Mouse (Mus musculus): Measurements from ENCODE around the gene Krtap22-2. TPM values are rescaled to one million over a fixed set of nuclear protein-coding genes. Genes with fewer than 3 reads are reported as not detected.

The Krtap22-2 gene
- not detected for polyA plus RNA-seq (2015; fragmentation: Illumina TruSeq; extraction: RNeasy Lipid Tissue Mini Kit (QIAGEN cat#74804); ENCODE audit: low read depth, low replicate concordance)

DNA sequence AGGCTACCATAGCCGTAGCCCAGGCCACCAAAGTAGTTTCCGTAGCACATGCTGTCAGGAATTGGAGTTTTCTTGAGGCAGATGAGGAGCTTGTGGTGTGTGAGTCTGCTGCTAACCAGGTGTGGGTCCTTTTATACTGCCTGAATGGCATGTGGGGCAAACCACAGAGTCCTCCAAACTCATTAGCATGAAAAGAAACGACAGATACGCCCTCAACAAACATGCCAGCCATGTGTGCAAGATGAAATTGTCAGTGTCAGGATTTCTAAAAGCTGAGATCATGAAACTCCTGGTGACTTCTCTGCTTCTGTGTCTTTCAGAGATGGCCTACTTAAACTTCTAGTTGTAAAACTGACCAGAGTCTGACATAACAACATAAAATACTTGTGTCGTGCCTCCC lies at the start of gene Krtap22-2:
Gene Krtap22-2 (minus strand): TSS at position 101 of the 400 bp plus-strand sequence.

DNA sequence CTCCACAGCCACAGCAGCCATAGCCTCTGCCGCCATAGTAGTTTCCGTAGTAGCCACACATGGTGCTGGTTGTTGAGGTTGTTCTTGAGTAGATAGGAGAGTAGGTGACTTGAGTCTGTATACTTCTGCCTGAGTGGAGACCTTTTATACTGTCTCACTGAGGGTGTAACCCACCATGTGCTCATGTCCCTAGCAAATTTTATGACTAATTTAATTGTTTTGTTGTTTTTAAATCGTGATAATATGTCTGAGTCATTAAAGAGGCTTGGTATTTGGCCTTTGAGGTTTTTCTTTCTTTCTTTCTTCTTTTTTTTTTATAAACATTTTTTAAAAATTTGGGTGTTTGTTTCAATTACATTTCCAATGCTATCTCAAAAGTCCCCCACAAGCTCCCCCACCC lies 37.2 kb upstream of the Krtap22-2 start, which contains the start of gene Krtap6-5:
Gene Krtap6-5 (minus strand): TSS at position 101 of the 400 bp plus-strand sequence.

DNA sequence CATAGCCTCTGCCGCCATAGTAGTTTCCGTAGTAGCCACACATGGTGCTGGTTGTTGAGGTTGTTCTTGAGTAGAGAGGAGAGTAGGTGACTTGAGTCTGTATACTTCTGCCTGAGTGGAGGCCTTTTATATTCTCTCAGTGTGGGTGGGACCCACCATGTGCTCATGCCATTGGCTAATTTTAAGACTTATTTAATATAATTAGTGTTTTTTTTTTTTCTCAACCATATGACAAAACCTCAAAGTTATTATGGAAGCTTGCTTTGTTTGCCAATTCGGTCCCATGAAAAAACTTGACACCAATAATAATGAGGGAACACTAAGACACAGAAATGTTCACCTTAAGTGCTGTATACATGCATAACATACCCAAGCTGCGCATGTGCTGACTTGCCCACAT lies 30.8 kb upstream of the Krtap22-2 start, which contains the start of gene Gm10228:
Gene Gm10228 (minus strand): TSS at position 101 of the 400 bp plus-strand sequence.

DNA sequence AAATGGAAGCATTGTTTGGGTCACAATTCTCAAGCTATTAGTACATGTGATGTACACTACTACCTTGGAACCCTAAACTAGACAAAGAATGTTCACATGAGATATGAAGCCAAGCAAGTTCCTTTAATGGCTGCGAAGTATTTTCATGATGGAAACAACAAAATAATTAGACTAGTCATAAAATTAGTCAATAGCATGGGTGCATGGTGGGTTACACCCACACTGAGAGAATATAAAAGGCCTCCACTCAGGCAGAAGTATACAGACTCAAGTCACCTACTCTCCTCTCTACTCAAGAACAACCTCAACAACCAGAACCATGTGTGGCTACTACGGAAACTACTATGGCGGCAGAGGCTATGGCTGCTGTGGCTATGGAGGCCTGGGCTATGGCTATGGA lies 20.8 kb upstream of the Krtap22-2 start, which contains the start of gene Krtap6-1:
Gene Krtap6-1 (plus strand): TSS at position 301 of the 400 bp plus-strand sequence.

DNA sequence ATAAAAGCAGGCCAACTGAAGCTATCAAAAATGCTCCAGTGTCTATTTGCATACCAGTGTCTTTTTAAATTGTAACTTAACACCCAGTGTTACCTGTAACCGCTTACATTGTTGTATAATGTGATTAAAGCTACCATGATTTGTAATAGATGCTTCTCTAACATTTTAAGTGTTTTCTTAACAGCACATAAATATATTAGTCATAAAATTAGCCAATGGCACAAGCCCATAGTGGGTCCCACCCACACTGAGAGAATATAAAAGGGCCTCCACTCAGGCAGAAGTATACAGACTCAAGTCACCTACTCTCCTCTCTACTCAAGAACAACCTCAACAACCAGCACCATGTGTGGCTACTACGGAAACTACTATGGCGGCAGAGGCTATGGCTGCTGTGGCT lies 4.4 kb upstream of the Krtap22-2 start, which contains the start of gene Gm10229:
Gene Gm10229 (plus strand): TSS at position 301 of the 400 bp plus-strand sequence.

DNA sequence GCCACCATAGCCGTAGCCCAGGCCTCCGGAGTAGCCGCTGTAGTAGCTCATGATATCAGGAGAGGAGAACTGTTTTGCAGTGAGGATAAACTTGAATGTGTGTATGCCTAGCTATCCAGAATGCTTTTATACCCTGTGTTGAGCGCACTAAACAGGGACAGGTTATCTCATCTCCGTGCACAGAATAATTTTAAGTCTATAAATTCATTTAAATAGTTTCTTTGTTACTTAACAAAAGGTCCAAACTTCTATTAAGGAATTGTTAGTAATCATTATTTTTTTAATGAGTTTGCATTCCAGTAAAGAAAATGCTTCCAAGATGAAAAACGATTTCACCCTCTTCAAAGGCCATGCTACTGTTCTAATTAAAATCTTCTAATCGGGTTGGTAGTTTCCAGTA lies 47.8 kb downstream of the Krtap22-2 start, which contains the start of gene Krtap16-3:
Gene Krtap16-3 (minus strand): TSS at position 101 of the 400 bp plus-strand sequence.

Other genes with a start within 250 kb of the Krtap22-2 start
- gene 2310057N15Rik, start 236.6 kb downstream of the Krtap22-2 start, polyA plus RNA-seq (2015; fragmentation: Illumina TruSeq; extraction: RNeasy Lipid Tissue Mini Kit (QIAGEN cat#74804); ENCODE audit: low read depth, low replicate concordance) = not detected
- not detected for gene Gm5965, start 232.9 kb downstream of the Krtap22-2 start, polyA plus RNA-seq (2015; fragmentation: Illumina TruSeq; extraction: RNeasy Lipid Tissue Mini Kit (QIAGEN cat#74804); ENCODE audit: low read depth, low replicate concordance)
- not detected for gene Gm20741, start 198.5 kb downstream of the Krtap22-2 start, polyA plus RNA-seq (2015; fragmentation: Illumina TruSeq; extraction: RNeasy Lipid Tissue Mini Kit (QIAGEN cat#74804); ENCODE audit: low read depth, low replicate concordance)
- gene Krtap15, start 190.5 kb downstream of the Krtap22-2 start, polyA plus RNA-seq (2015; fragmentation: Illumina TruSeq; extraction: RNeasy Lipid Tissue Mini Kit (QIAGEN cat#74804); ENCODE audit: low read depth, low replicate concordance) = not detected
- not detected for gene Krtap14, start 184.6 kb downstream of the Krtap22-2 start, polyA plus RNA-seq (2015; fragmentation: Illumina TruSeq; extraction: RNeasy Lipid Tissue Mini Kit (QIAGEN cat#74804); ENCODE audit: low read depth, low replicate concordance)
- not detected for gene Krtap19-1, start 141.3 kb downstream of the Krtap22-2 start, polyA plus RNA-seq (2015; fragmentation: Illumina TruSeq; extraction: RNeasy Lipid Tissue Mini Kit (QIAGEN cat#74804); ENCODE audit: low read depth, low replicate concordance)
- not detected for gene Krtap19-2, start 136.5 kb downstream of the Krtap22-2 start, polyA plus RNA-seq (2015; fragmentation: Illumina TruSeq; extraction: RNeasy Lipid Tissue Mini Kit (QIAGEN cat#74804); ENCODE audit: low read depth, low replicate concordance)
- gene Krtap19-3, start 132.7 kb downstream of the Krtap22-2 start, polyA plus RNA-seq (2015; fragmentation: Illumina TruSeq; extraction: RNeasy Lipid Tissue Mini Kit (QIAGEN cat#74804); ENCODE audit: low read depth, low replicate concordance) = not detected
- gene Krtap19-4, start 125.7 kb downstream of the Krtap22-2 start, polyA plus RNA-seq (2015; fragmentation: Illumina TruSeq; extraction: RNeasy Lipid Tissue Mini Kit (QIAGEN cat#74804); ENCODE audit: low read depth, low replicate concordance) = not detected
- gene Krtap19-5, start 114.3 kb downstream of the Krtap22-2 start, polyA plus RNA-seq (2015; fragmentation: Illumina TruSeq; extraction: RNeasy Lipid Tissue Mini Kit (QIAGEN cat#74804); ENCODE audit: low read depth, low replicate concordance) = not detected
- not detected for gene Krtap19-9b, start 78.5 kb downstream of the Krtap22-2 start, polyA plus RNA-seq (2015; fragmentation: Illumina TruSeq; extraction: RNeasy Lipid Tissue Mini Kit (QIAGEN cat#74804); ENCODE audit: low read depth, low replicate concordance)
- not detected for gene Krtap16-3, start 47.9 kb downstream of the Krtap22-2 start, polyA plus RNA-seq (2015; fragmentation: Illumina TruSeq; extraction: RNeasy Lipid Tissue Mini Kit (QIAGEN cat#74804); ENCODE audit: low read depth, low replicate concordance)
- gene Gm10229, start 4.5 kb upstream of the Krtap22-2 start, polyA plus RNA-seq (2015; fragmentation: Illumina TruSeq; extraction: RNeasy Lipid Tissue Mini Kit (QIAGEN cat#74804); ENCODE audit: low read depth, low replicate concordance) = not detected
- gene Krtap6-1, start 20.9 kb upstream of the Krtap22-2 start, polyA plus RNA-seq (2015; fragmentation: Illumina TruSeq; extraction: RNeasy Lipid Tissue Mini Kit (QIAGEN cat#74804); ENCODE audit: low read depth, low replicate concordance) = not detected
- not detected for gene Gm10228, start 30.7 kb upstream of the Krtap22-2 start, polyA plus RNA-seq (2015; fragmentation: Illumina TruSeq; extraction: RNeasy Lipid Tissue Mini Kit (QIAGEN cat#74804); ENCODE audit: low read depth, low replicate concordance)
- gene Krtap6-5, start 37.1 kb upstream of the Krtap22-2 start, polyA plus RNA-seq (2015; fragmentation: Illumina TruSeq; extraction: RNeasy Lipid Tissue Mini Kit (QIAGEN cat#74804); ENCODE audit: low read depth, low replicate concordance) = not detected
- not detected for gene 1110025L11Rik, start 53.2 kb upstream of the Krtap22-2 start, polyA plus RNA-seq (2015; fragmentation: Illumina TruSeq; extraction: RNeasy Lipid Tissue Mini Kit (QIAGEN cat#74804); ENCODE audit: low read depth, low replicate concordance)
- not detected for gene Krtap6-3, start 73.3 kb upstream of the Krtap22-2 start, polyA plus RNA-seq (2015; fragmentation: Illumina TruSeq; extraction: RNeasy Lipid Tissue Mini Kit (QIAGEN cat#74804); ENCODE audit: low read depth, low replicate concordance)
- not detected for gene Gm6358, start 130.1 kb upstream of the Krtap22-2 start, polyA plus RNA-seq (2015; fragmentation: Illumina TruSeq; extraction: RNeasy Lipid Tissue Mini Kit (QIAGEN cat#74804); ENCODE audit: low read depth, low replicate concordance)
- gene Gm10061, start 140.3 kb upstream of the Krtap22-2 start, polyA plus RNA-seq (2015; fragmentation: Illumina TruSeq; extraction: RNeasy Lipid Tissue Mini Kit (QIAGEN cat#74804); ENCODE audit: low read depth, low replicate concordance) = not detected
- gene Gm9789, start 147.2 kb upstream of the Krtap22-2 start, polyA plus RNA-seq (2015; fragmentation: Illumina TruSeq; extraction: RNeasy Lipid Tissue Mini Kit (QIAGEN cat#74804); ENCODE audit: low read depth, low replicate concordance) = not detected
- not detected for gene Gm7735, start 158.7 kb upstream of the Krtap22-2 start, polyA plus RNA-seq (2015; fragmentation: Illumina TruSeq; extraction: RNeasy Lipid Tissue Mini Kit (QIAGEN cat#74804); ENCODE audit: low read depth, low replicate concordance)
- gene 1110057P08Rik, start 164.0 kb upstream of the Krtap22-2 start, polyA plus RNA-seq (2015; fragmentation: Illumina TruSeq; extraction: RNeasy Lipid Tissue Mini Kit (QIAGEN cat#74804); ENCODE audit: low read depth, low replicate concordance) = not detected
- not detected for gene Krtap20-2, start 195.1 kb upstream of the Krtap22-2 start, polyA plus RNA-seq (2015; fragmentation: Illumina TruSeq; extraction: RNeasy Lipid Tissue Mini Kit (QIAGEN cat#74804); ENCODE audit: low read depth, low replicate concordance)